Mouse (Mus musculus): ENCODE data around the gene Tmem255b. TPM values are rescaled to one million over a fixed set of nuclear protein-coding genes. Genes with fewer than 3 reads are reported as not detected.

The Tmem255b gene
- polyA plus RNA-seq, 1 experiment from 2014 or later = 1.0 TPM

DNA sequence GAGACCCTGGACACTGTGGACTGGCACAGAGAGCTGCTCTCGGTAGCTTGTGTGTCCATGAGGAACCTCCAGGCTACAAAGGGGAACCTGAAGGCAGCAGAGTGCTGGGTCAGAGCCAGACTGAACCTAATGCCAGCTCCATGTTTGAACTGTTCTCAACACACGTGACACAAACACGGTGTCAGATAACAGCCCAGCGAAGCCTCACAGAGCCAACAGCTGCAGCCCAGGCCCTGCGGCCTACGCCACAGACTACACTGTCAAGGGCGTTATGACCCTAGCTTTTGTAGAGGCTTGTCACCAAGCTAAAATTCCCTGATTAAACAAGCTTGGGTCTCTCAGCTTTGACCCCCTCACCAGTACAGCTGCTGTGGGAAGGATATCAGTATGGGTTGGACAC, 37.3 kb downstream of the Tmem255b start:
- Histone ChIP-seq H3K9ac (ENCODE audit: low read depth, low read length) (no peak overlapping the region), H3K9me3 (replicated peaks; ENCODE audit: control insufficient read depth, low read length, poor library complexity, severe bottlenecking) (no peaks in the 10 kb centered on the region), H3K4me1 (ENCODE audit: control insufficient read depth, insufficient read depth, low read length) (no peaks in the 10 kb centered on the region), H3K36me3 (ENCODE audit: control insufficient read depth, insufficient read depth, low read length) (peaks cover 24% of the 10 kb centered on the region; the same call in 1 of the 2 replicates), H3K4me2 (ENCODE audit: low read length) (no peak overlapping the region), H3K27me3 (ENCODE audit: control insufficient read depth, insufficient read depth, low read depth, low read length) (no peaks in the 10 kb centered on the region), H3K4me3 (ENCODE audit: low read depth, low read length) (no peak overlapping the region), H3K27ac (ENCODE audit: low read length) (no peak overlapping the region)
- 85% methylated on average over 7 of the region's 7 CpGs for WGBS
- no peak for ATAC-seq

DNA sequence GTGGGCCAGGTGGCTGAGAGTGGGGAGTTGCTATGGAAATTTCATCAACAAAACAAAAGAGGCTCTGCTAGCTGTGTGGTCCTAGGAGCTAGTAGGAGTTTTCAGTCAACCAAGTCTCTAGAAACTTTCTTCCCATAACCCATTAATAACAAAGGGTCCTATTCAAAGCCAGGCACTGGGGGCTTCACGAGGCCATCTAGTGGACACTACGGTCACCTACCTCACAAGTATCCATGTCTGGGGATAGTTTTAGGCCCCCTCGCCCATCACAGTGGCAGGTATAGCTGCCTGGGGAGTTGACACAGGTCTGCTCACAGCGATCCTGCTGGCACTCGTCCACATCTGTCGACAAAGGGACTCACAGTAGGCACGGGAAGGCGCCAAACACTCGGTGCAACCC, 40.9 kb downstream of the Tmem255b start:
- Histone ChIP-seq H3K27ac (ENCODE audit: low read length) (no peak overlapping the region), H3K4me1 (ENCODE audit: control insufficient read depth, insufficient read depth, low read length) (no peaks in the 10 kb centered on the region), H3K9ac (ENCODE audit: low read depth, low read length) (no peak overlapping the region), H3K4me3 (ENCODE audit: low read depth, low read length) (no peak overlapping the region), H3K27me3 (ENCODE audit: control insufficient read depth, insufficient read depth, low read depth, low read length) (no peaks in the 10 kb centered on the region), H3K9me3 (replicated peaks; ENCODE audit: control insufficient read depth, low read length, poor library complexity, severe bottlenecking) (no peaks in the 10 kb centered on the region), H3K4me2 (ENCODE audit: low read length) (no peak overlapping the region), H3K36me3 (ENCODE audit: control insufficient read depth, insufficient read depth, low read length) (peaks cover 19% of the 10 kb centered on the region; the same call in 1 of the 2 replicates)
- 60% methylated on average over 9 of the region's 9 CpGs for WGBS
- ATAC-seq = no peak

- WGBS = 81% methylated on average over 7 of the region's 7 CpGs
- H3K4me1 ChIP-seq (ENCODE audit: control insufficient read depth, insufficient read depth, low read length) = no peaks in the 10 kb centered on the region
- no peak for ATAC-seq
Observed at GRCm38 (mm10) chr8:13481089-13481554, 46.1 kb downstream of the Tmem255b start.

GRCm38 (mm10) chr8:13481596-13481995, 46.6 kb downstream of the Tmem255b start:
- no peak for ATAC-seq
- no peak overlapping the region for H3K27ac ChIP-seq (ENCODE audit: low read length)
- WGBS = 86% methylated on average over 3 of the region's 3 CpGs

More at GRCm38 (mm10) chr8:13481089-13481554, 46.1 kb downstream of the Tmem255b start:
- H3K9ac ChIP-seq (ENCODE audit: low read depth, low read length) = no peak overlapping the region
- H3K9me3 ChIP-seq (replicated peaks; ENCODE audit: control insufficient read depth, low read length, poor library complexity, severe bottlenecking) = no peaks in the 10 kb centered on the region
- no peaks in the 10 kb centered on the region for H3K27me3 ChIP-seq (ENCODE audit: control insufficient read depth, insufficient read depth, low read depth, low read length)
- H3K4me3 ChIP-seq (ENCODE audit: low read depth, low read length) = no peak overlapping the region
- H3K4me2 ChIP-seq (ENCODE audit: low read length) = no peak overlapping the region
- peaks cover 16% of the 10 kb centered on the region; the same call in 1 of the 2 replicates for H3K36me3 ChIP-seq (ENCODE audit: control insufficient read depth, insufficient read depth, low read length)
- no peak overlapping the region for H3K27ac ChIP-seq (ENCODE audit: low read length)

DNA sequence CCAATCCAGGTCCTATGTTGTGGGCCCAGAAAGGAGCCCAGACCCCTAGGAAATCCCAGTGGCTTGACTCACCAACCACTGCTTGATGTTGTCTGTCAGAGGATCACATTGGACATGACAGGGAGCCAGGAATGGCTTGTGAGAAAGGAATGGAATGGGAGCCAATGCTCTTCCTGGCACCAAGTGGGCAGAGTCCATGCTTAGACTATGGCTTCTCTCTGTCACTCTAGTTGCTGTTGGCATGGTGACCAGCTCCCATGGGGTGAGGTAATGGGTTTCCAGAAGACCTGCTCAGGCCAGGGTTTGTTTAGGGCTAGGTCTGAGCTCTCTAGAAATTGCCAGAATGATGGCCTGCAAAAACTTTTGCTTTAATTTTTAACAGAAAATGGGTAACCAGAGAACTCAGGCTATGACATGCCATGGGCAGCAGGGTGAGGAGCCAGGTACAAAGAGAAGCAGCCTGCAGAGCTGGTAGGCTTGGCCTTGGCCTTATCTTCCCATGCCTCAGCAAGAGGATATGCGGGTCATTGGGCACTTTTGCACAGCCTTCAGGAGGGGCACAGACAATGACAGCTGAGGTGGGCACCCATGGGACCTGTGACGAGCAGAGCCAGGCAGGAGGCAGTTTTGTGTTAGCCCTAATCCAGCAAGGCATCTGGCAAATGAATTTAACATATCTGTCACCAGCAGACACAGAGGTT, 47.3 kb downstream of the Tmem255b start:
- Histone ChIP-seq H3K36me3 (ENCODE audit: control insufficient read depth, insufficient read depth, low read length) (peaks cover 16% of the 10 kb centered on the region; the same call in 1 of the 2 replicates), H3K9me3 (replicated peaks; ENCODE audit: control insufficient read depth, low read length, poor library complexity, severe bottlenecking) (no peaks in the 10 kb centered on the region), H3K4me2 (ENCODE audit: low read length) (no peak overlapping the region), H3K27ac (ENCODE audit: low read length) (no peak overlapping the region), H3K27me3 (ENCODE audit: control insufficient read depth, insufficient read depth, low read depth, low read length) (no peaks in the 10 kb centered on the region), H3K9ac (ENCODE audit: low read depth, low read length) (no peak overlapping the region), H3K4me1 (ENCODE audit: control insufficient read depth, insufficient read depth, low read length) (no peaks in the 10 kb centered on the region), H3K4me3 (ENCODE audit: low read depth, low read length) (no peak overlapping the region)
- no peak; the same call in 1 of the 2 replicates for ATAC-seq
- WGBS = 66% methylated on average over 2 of the region's 2 CpGs

More at GRCm38 (mm10) chr8:13481596-13481995, 46.6 kb downstream of the Tmem255b start:
- H3K36me3 ChIP-seq (ENCODE audit: control insufficient read depth, insufficient read depth, low read length) = peaks cover 16% of the 10 kb centered on the region; the same call in 1 of the 2 replicates
- H3K9ac ChIP-seq (ENCODE audit: low read depth, low read length) = no peak overlapping the region
- no peaks in the 10 kb centered on the region for H3K9me3 ChIP-seq (replicated peaks; ENCODE audit: control insufficient read depth, low read length, poor library complexity, severe bottlenecking)
- H3K4me3 ChIP-seq (ENCODE audit: low read depth, low read length) = no peak overlapping the region
- no peak overlapping the region for H3K4me2 ChIP-seq (ENCODE audit: low read length)
- H3K27me3 ChIP-seq (ENCODE audit: control insufficient read depth, insufficient read depth, low read depth, low read length) = no peaks in the 10 kb centered on the region
- H3K4me1 ChIP-seq (ENCODE audit: control insufficient read depth, insufficient read depth, low read length) = no peaks in the 10 kb centered on the region

- Histone ChIP-seq H3K4me1 (ENCODE audit: control insufficient read depth, insufficient read depth, low read length) (no peaks in the 10 kb centered on the region), H3K27me3 (ENCODE audit: control insufficient read depth, insufficient read depth, low read depth, low read length) (no peaks in the 10 kb centered on the region), H3K4me2 (ENCODE audit: low read length) (no peak overlapping the region), H3K36me3 (ENCODE audit: control insufficient read depth, insufficient read depth, low read length) (peaks cover 15% of the 10 kb centered on the region; the same call in 1 of the 2 replicates), H3K9me3 (replicated peaks; ENCODE audit: control insufficient read depth, low read length, poor library complexity, severe bottlenecking) (no peaks in the 10 kb centered on the region), H3K4me3 (ENCODE audit: low read depth, low read length) (no peak overlapping the region), H3K9ac (ENCODE audit: low read depth, low read length) (no peak overlapping the region), H3K27ac (ENCODE audit: low read length) (no peak overlapping the region)
- no peak for ATAC-seq
- WGBS = 86% methylated on average over 5 of the region's 5 CpGs
Observed at GRCm38 (mm10) chr8:13483191-13483590, 48.2 kb downstream of the Tmem255b start.

- H3K4me3 ChIP-seq (ENCODE audit: low read depth, low read length) = no peak overlapping the region
- no peaks in the 10 kb centered on the region for H3K9me3 ChIP-seq (replicated peaks; ENCODE audit: control insufficient read depth, low read length, poor library complexity, severe bottlenecking)
- 0 out of 2 replicates have a peak, but pooled peaks cover 2% of the 10 kb centered on the region for H3K27me3 ChIP-seq (ENCODE audit: control insufficient read depth, insufficient read depth, low read depth, low read length)
- no peaks in the 10 kb centered on the region for H3K36me3 ChIP-seq (ENCODE audit: control insufficient read depth, insufficient read depth, low read length)
- ATAC-seq = no peak
- no peak overlapping the region for H3K27ac ChIP-seq (ENCODE audit: low read length)
- WGBS = 82% methylated on average over 3 of the region's 3 CpGs
- no peak overlapping the region for H3K9ac ChIP-seq (ENCODE audit: low read depth, low read length)
- H3K4me2 ChIP-seq (ENCODE audit: low read length) = no peak overlapping the region
- peaks cover 24% of the 10 kb centered on the region for H3K4me1 ChIP-seq (ENCODE audit: control insufficient read depth, insufficient read depth, low read length)
Observed at GRCm38 (mm10) chr8:13489351-13489750, 54.4 kb downstream of the Tmem255b start.

DNA sequence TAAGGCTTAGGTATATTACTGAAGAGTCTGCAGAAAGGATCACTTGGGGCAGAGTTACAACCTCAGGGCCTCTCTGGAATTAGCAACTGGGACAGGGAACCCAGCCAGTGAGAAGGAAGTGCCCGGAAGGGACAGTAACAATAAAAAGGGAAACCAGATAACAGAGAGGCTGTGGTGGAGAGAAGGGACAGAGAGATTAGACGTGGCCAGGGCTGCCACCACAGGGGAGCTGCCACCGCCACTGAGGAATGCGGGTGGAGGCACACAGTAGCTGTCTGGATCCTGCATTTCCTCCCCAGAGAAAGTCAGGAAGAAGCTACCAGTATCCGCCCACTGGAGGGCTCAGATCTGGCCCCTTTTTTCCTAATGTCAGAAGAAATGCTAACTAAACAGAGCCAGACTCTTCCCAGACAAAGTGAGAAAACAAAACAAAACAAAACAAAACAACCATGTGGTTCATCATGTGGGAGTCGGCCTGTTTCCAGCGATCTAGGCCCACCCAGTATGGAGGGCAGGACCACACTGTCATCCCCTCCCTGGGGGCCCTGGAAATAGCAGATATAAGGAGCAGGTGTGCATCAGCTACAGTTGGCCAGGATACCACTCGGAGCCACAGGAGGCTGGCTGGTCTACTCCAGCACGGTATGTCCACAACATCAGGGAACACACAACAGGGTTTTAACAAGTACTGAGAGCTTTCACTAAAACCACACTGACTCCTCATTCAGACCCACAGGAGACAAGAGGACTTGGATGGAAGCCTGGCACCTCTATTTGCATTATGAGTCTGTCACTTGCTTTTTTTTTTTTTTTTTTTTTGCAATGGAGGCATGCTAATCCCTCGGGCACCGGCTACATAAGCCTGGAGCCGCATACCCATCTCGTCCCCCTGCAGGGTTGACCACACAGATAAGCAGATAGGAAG, 55.3 kb downstream of the Tmem255b start:
- H3K4me1 ChIP-seq (ENCODE audit: control insufficient read depth, insufficient read depth, low read length) = peaks cover 24% of the 10 kb centered on the region
- H3K27ac ChIP-seq (ENCODE audit: low read length) = no peak overlapping the region
- no peak overlapping the region for H3K4me3 ChIP-seq (ENCODE audit: low read depth, low read length)
- peaks cover 2% of the 10 kb centered on the region; the same call in 1 of the 2 replicates for H3K27me3 ChIP-seq (ENCODE audit: control insufficient read depth, insufficient read depth, low read depth, low read length)
- H3K9me3 ChIP-seq (replicated peaks; ENCODE audit: control insufficient read depth, low read length, poor library complexity, severe bottlenecking) = no peaks in the 10 kb centered on the region
- 25% methylated on average over 13 of the region's 13 CpGs for WGBS
- ATAC-seq = no peak
- H3K9ac ChIP-seq (ENCODE audit: low read depth, low read length) = no peak overlapping the region
- H3K36me3 ChIP-seq (ENCODE audit: control insufficient read depth, insufficient read depth, low read length) = no peaks in the 10 kb centered on the region
- no peak overlapping the region for H3K4me2 ChIP-seq (ENCODE audit: low read length)
